Mouse (Mus musculus) cerebellum, adult (tissue): ENCODE measurements around the gene Fgf23.

Source experiments
- ATAC-seq: cut with Nextera tagmentation; 2 replicates; pipeline ENCODE4 v1.9.2; 2017; ENCODE audit warnings: mild to moderate bottlenecking, moderate library complexity, mixed read lengths; ENCODE audit not compliant: insufficient number of reproducible peaks, low FRiP score, low TSS enrichment

Fgf23 gene

DNA sequence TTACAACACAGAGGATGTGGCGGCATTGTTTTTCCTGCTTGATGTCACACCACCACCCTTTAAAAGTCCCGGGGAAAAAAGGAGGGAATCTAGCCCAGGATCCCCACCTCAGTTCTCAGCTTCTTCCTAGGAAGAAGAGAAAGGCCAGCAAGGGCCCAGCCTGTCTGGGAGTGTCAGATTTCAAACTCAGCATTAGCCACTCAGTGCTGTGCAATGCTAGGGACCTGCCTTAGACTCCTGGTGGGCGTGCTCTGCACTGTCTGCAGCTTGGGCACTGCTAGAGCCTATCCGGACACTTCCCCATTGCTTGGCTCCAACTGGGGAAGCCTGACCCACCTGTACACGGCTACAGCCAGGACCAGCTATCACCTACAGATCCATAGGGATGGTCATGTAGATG, at the start of gene Fgf23:
Fgf23 (plus strand) TSS at position 86 of the 400 bp plus-strand sequence.
- ATAC-seq = no peak

- ATAC-seq = no peak
Measured at GRCm38 (mm10) chr6:127024836-127025235, 47.9 kb upstream of the Fgf23 start.

DNA sequence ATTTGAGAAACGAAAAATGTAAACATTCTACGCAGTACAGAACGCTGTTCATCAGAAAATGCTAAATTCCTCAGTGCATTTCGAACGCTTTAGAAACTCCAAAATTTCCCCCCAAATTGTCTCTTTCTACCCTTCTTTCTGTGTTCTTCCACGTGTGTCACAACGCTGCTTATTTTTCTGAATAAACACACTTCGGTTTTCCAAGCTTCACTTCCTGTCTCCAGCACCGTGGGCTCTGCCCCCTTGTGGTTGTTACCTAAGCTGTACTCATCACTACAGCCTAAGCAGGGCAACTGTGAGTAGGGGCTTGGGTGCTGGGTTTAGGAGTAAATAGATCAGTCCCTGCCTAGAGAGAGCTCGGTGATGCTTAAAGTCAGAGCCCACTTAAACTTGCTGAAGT, 37.9 kb upstream of the Fgf23 start:
- ATAC-seq = no peak

- no peak for ATAC-seq
Measured at GRCm38 (mm10) chr6:127044909-127045308, 27.8 kb upstream of the Fgf23 start.

- no peak for ATAC-seq
Measured at GRCm38 (mm10) chr6:127050847-127051246, 21.9 kb upstream of the Fgf23 start.

DNA sequence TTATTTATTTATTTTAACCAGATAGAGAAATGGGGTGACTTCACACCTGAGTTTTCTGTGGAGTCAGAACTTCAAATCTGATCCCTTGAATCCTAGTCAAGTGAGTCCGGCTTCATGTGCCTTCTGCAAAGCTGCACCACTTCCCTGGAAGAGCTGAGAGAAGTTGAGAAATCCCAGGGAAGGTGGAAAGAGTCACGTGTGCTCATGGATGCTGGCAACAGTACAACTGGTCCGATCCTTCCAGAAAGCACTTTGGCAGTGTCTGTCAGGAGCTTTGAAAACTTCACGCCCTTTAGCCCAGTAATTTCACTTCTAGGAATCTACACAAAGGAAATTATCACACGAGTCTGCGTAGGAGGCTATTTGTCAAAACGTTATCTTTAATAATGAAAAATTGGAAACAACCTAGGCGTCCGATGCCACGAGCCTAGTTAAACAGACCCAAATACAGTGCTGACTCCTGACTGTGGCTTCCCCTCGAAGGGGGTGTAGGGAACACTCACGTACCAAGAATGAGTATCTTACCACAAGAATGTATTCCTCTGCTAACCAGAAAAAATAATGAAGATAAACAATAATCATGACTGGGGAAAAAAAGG, 15.6 kb upstream of the Fgf23 start:
- ATAC-seq = no peak

DNA sequence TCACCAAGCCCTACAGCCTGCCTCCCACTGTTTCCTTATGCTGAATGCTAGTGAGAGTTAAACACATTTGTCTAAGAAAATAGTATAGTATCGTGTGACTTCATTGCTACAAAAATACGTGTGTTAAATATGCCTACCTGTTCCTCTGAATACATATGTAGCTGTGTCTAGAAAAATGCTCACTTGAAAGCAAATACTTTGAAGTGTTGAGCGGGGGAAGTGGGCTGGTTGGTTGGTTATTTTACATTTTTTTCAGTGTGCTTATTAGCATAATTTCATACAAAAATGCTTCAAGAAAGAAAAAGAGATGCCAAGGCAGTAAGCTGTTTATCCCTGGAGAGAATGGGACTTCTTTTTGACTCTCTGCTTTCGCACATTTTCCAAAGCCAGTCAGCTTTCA, 12.7 kb upstream of the Fgf23 start:
- no peak for ATAC-seq

DNA sequence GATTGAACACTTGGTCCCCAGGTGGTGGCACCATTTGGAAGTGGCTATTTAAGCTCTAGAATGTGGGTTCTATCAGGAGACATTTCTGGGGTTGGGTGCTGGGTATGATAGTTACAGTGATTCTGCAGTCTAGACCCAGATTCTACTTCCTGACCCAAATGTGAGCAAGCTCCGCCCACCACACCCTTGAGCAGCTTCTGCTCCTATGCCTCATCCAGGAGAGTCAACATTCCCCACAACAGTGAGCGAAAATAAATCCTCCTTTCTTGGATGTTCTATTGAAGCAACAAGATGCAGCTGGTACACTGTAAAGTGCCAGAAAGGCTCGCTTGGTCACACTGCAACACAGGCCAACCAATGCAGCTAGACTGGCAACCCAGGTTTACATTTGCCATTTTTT, 8.8 kb upstream of the Fgf23 start:
- no peak for ATAC-seq

- ATAC-seq = no peak
Measured at GRCm38 (mm10) chr6:127064815-127065214, 7.9 kb upstream of the Fgf23 start.

GRCm38 (mm10) chr6:127079867-127080731, 7.4 kb downstream of the Fgf23 start:
- ATAC-seq = peak; percentile 90

- no peak for ATAC-seq
Measured at GRCm38 (mm10) chr6:127081820-127082219, 9.1 kb downstream of the Fgf23 start.

- ATAC-seq = no peak
Measured at GRCm38 (mm10) chr6:127086739-127087138, 14.0 kb downstream of the Fgf23 start.

DNA sequence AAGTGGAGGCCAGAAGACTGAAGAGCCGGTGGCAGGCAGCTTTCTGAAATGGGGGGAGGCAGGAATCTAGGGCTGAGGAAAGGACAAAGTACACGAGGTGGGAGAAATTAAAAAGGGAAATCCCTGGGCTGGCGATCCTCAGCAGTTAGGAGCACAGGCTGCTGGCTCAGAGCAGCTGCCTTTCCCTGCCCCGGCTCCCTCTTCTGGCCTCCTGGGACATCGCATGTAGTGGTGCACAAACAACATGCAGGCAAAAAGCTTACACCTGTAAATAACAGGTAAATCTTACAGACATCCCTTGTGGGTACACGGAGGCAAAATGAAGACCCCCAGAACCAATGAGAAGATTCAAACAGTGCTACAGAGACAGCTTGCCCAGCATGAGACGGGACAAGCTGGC, 21.9 kb downstream of the Fgf23 start:
- no peak for ATAC-seq

GRCm38 (mm10) chr6:127103506-127104275, 31.0 kb downstream of the Fgf23 start:
- ATAC-seq = no peak

GRCm38 (mm10) chr6:127104396-127105029, 31.8 kb downstream of the Fgf23 start:
- ATAC-seq = no peak

DNA sequence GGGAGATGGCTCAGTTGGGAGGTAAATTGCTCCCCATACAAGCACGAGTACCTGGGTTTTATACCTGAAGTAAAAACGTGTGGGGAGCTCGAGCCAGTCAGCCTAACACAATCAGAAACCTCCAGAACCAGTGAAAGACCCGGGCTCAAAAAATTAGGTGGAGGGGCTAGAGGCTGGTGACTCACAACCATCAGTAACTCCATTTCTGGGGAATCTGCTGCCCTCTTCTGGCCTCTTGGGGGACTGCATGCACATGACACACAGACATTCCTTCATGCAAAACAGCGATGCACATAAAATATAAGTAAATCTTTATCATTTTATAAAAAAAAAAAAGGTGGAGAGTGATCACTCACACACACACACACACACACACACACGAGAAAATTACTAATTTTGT, 32.4 kb downstream of the Fgf23 start:
- ATAC-seq = no peak

- no peak for ATAC-seq
Measured at GRCm38 (mm10) chr6:127106189-127106588, 33.5 kb downstream of the Fgf23 start.

DNA sequence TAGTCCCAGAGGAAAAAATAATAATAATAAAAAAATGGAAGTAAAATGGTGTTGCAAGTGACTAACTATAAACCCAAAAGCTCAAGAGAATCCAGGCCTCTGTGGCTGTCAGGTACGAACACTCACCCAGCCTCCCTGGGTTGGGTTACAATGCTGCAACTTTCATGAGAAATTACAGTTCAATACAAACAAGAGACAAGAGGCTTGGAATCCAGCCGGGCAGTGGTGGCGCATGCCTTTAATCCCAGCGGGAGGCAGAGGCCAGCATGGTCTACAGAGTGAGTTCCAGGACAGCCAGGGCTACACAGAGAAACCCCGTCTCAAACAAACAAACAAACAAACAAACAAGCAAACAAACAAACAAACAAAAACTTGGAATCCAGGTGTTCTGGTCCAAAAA, 34.0 kb downstream of the Fgf23 start:
- ATAC-seq = no peak

DNA sequence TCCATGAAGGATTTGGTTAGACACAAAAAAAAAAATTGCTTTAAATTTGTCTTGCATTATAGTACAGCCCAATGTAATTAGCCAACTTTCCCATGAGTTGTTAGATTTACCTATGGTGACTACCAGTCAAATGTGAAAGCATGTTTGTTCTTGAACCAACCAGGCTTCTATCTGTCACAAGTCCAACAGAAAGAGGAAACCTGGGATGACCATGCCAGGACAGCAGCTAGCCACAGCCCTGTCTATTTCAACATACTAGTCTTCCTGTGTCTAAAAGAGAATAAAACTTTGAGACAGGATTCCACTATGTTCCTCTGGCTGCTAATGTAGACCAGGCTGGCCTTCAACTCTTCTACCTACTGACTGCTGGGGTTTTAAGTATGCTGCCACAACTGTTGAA, 34.7 kb downstream of the Fgf23 start:
- ATAC-seq = no peak

DNA sequence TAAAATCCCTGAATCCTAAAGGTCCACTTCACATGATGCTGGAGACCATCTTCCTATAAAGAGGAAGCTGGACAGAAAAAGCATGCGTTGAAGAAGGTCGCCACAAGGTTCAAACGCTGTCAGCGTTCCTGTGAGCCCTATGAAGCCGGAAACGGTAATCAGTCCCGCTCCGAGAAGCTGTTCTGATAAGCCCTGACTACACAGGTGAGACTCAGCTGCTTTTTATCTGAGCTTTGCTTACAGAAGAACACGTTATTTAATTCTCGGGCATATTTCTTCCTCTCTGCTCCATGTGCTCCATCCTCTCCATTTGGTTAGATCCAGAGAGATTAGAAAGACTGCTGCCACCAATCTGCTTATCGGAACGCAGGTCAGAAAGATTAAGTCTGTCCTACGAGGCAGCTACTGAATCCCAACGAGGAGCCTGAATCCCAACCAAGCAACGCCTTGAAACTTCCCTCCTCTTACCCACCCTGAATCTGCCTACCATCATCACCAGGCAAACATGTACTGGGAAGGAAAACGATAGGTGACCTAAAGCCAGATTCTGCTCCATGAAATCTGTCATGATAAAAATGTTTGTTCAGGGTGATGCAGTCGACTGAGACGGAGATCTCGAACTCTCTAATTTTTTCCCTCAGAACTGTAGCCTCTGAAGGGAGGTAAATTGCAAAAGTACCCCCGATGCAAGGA, 35.8 kb downstream of the Fgf23 start:
- ATAC-seq = no peak
